Mouse (Mus musculus): ENCODE data around the gene Tecta. TPM values are rescaled to one million over a fixed set of nuclear protein-coding genes. Genes with fewer than 3 reads are reported as not detected.

The Tecta gene
- polyA plus RNA-seq, 1 experiment from 2014 or later = 0.26 TPM

DNA sequence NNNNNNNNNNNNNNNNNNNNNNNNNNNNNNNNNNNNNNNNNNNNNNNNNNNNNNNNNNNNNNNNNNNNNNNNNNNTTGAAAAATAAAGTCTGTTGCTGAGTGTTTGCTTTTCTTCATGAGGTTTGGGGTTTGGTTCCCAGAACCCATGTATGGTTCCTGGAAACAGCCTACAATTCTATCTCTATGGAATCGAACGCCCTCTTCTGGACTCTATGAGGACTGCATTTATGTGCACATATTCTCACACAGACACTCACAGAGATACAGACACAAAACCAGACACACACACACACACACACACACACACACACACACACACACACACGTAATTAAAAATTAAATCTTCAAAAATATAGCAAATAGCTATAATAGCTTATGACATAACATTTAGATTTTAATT is 88.4 kb downstream of the Tecta start:
- 93% methylated on average over 3 of the region's 3 CpGs for WGBS
- Histone ChIP-seq H3K9ac (replicated peaks; ENCODE audit: low read length) (no peak overlapping the region), H3K9me3 (ENCODE audit: control insufficient read depth, low read length) (no peaks in the 10 kb centered on the region), H3K27me3 (ENCODE audit: control insufficient read depth, insufficient read depth, low read length) (no peaks in the 10 kb centered on the region), H3K4me2 (ENCODE audit: low read length) (no peak overlapping the region), H3K36me3 (ENCODE audit: control insufficient read depth, insufficient read depth, low read length) (no peaks in the 10 kb centered on the region), H3K27ac (replicated peaks; ENCODE audit: low read depth, low read length) (no peak overlapping the region), H3K4me1 (ENCODE audit: control insufficient read depth, insufficient read depth, low read length) (no peaks in the 10 kb centered on the region), H3K4me3 (replicated peaks; ENCODE audit: low read depth, low read length) (no peak overlapping the region)
- ATAC-seq (ENCODE audit: low FRiP score, low TSS enrichment) (no peak), DNase-seq (no peak)

DNA sequence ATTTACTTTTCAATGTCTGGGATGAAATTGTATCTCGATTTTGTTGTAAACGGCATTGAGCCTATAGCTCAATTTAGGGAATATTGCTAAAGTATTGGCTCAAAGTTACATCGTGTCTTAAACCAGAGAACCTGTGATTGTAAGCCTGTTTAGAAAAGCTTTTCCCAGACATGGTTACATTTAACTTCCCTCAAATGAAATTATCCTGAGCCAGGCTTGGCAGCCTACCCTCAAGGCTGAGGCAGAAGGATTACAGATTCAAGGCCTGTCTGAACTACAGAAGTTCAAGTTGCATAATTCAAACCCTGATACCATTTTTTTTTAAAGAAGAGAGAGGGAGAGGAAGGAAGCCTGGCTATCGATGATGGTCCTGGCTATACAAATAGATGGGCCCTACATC is 95.8 kb downstream of the Tecta start:
- Histone ChIP-seq H3K4me3 (replicated peaks; ENCODE audit: low read depth, low read length) (no peak overlapping the region), H3K4me1 (ENCODE audit: control insufficient read depth, insufficient read depth, low read length) (no peaks in the 10 kb centered on the region), H3K36me3 (ENCODE audit: control insufficient read depth, insufficient read depth, low read length) (no peaks in the 10 kb centered on the region), H3K4me2 (ENCODE audit: low read length) (no peak overlapping the region), H3K9ac (replicated peaks; ENCODE audit: low read length) (no peak overlapping the region), H3K27me3 (ENCODE audit: control insufficient read depth, insufficient read depth, low read length) (no peaks in the 10 kb centered on the region), H3K27ac (replicated peaks; ENCODE audit: low read depth, low read length) (no peak overlapping the region), H3K9me3 (ENCODE audit: control insufficient read depth, low read length) (no peaks in the 10 kb centered on the region)
- DNase-seq (no peak), ATAC-seq (ENCODE audit: low FRiP score, low TSS enrichment) (no peak)
- 91% methylated on average over 4 of the region's 4 CpGs for WGBS

DNA sequence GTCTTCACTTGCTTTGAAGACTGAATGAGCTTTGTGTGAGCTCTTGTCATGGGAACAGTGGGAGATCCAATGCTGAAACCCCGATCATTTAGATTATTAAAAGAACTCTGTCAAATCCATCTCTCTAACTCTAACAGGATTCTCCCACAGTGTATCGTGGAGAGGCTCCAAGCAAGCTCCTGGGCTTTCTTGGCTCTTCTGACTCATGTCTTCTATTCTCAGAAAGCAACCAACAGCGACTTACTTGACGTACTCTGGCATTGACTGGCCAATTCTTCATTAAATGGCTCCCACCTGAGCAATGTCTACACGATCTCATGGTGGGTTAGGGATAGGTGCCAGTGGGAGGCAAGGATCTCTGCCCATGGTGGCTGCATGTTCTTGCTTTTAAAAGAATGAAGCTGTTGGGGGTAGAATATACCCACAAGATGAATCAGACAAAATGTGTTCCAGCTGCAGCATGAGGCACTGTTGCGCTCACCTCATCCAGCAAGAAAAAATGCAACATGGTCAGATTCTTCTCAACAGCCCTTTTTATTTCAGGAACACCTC is 98.6 kb downstream of the Tecta start:
- no peak overlapping the region for H3K4me3 ChIP-seq (replicated peaks; ENCODE audit: low read depth, low read length)
- no peaks in the 10 kb centered on the region for H3K36me3 ChIP-seq (ENCODE audit: control insufficient read depth, insufficient read depth, low read length)
- no peaks in the 10 kb centered on the region for H3K9me3 ChIP-seq (ENCODE audit: control insufficient read depth, low read length)
- no peak overlapping the region for H3K9ac ChIP-seq (replicated peaks; ENCODE audit: low read length)
- no peaks in the 10 kb centered on the region for H3K4me1 ChIP-seq (ENCODE audit: control insufficient read depth, insufficient read depth, low read length)
- H3K27me3 ChIP-seq (ENCODE audit: control insufficient read depth, insufficient read depth, low read length) = no peaks in the 10 kb centered on the region
- H3K4me2 ChIP-seq (ENCODE audit: low read length) = no peak overlapping the region
- 76% methylated on average over 6 of the region's 6 CpGs for WGBS
- ATAC-seq (ENCODE audit: low FRiP score, low TSS enrichment) (no peak), DNase-seq (no peak)
- H3K27ac ChIP-seq (replicated peaks; ENCODE audit: low read depth, low read length) = no peak overlapping the region

DNA sequence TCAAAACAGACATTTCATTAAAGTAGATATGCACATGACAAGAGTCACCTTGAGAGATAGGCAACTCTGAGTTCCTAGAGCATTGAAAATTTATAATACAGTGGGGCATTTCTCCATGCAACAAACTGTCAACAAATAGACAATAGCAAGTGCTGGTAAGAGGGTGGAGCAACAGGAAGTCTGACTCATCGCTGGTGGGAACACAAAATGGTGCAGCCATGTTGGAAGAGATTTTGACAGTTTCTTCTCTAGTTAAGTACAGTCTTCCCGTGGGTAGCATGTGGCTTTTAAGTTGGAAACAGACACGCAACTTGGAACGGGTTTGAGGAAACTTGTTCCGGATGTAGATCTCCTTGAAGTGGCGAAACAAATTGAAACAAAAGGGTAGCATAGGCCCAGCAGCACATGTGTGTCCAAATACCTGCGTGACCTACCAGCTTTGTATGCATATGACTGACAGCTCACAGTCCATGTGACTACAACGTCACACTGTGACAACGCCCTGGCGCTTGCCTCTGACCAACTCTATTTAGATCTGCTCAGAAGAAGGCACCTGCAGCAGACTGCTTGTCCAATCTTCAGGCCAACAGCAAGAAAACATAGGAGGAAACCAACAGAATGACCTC is 103.3 kb downstream of the Tecta start:
- no peak overlapping the region for H3K27ac ChIP-seq (replicated peaks; ENCODE audit: low read depth, low read length)
- H3K36me3 ChIP-seq (ENCODE audit: control insufficient read depth, insufficient read depth, low read length) = no peaks in the 10 kb centered on the region
- H3K9ac ChIP-seq (replicated peaks; ENCODE audit: low read length) = no peak overlapping the region
- H3K27me3 ChIP-seq (ENCODE audit: control insufficient read depth, insufficient read depth, low read length) = no peaks in the 10 kb centered on the region
- no peaks in the 10 kb centered on the region for H3K4me1 ChIP-seq (ENCODE audit: control insufficient read depth, insufficient read depth, low read length)
- no peak overlapping the region for H3K4me3 ChIP-seq (replicated peaks; ENCODE audit: low read depth, low read length)
- H3K9me3 ChIP-seq (ENCODE audit: control insufficient read depth, low read length) = no peaks in the 10 kb centered on the region
- no peak overlapping the region for H3K4me2 ChIP-seq (ENCODE audit: low read length)
- 93% methylated on average over 10 of the region's 10 CpGs for WGBS
- ATAC-seq (ENCODE audit: low FRiP score, low TSS enrichment) = no peak
- no peak for DNase-seq

DNA sequence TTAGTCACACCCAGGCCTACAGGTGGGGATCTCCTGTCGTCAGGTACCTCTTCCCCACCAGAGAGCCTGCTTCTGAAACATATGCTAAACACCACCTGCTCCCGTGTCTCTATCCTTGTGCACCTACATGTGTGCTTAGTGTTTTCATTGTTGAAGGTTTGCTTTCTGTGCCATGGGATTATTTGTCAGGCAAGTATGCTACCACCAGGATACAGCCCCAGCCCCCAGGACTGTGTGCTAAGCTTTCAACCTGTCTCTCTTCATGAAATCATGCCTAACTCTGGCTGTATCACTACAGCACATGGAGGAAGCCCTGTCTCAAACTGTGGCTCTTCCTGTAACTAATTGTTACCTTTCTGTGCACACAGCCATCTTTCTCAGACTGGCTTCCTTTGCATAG is 105.6 kb downstream of the Tecta start:
- H3K9ac ChIP-seq (replicated peaks; ENCODE audit: low read length) = no peak overlapping the region
- no peak overlapping the region for H3K4me2 ChIP-seq (ENCODE audit: low read length)
- H3K27me3 ChIP-seq (ENCODE audit: control insufficient read depth, insufficient read depth, low read length) = no peaks in the 10 kb centered on the region
- 75% methylated on average over 2 of the region's 2 CpGs for WGBS
- no peaks in the 10 kb centered on the region for H3K4me1 ChIP-seq (ENCODE audit: control insufficient read depth, insufficient read depth, low read length)
- ATAC-seq (ENCODE audit: low FRiP score, low TSS enrichment) (no peak), DNase-seq (no peak)
- H3K36me3 ChIP-seq (ENCODE audit: control insufficient read depth, insufficient read depth, low read length) = no peaks in the 10 kb centered on the region
- H3K4me3 ChIP-seq (replicated peaks; ENCODE audit: low read depth, low read length) = no peak overlapping the region
- no peak overlapping the region for H3K27ac ChIP-seq (replicated peaks; ENCODE audit: low read depth, low read length)
- no peaks in the 10 kb centered on the region for H3K9me3 ChIP-seq (ENCODE audit: control insufficient read depth, low read length)

DNA sequence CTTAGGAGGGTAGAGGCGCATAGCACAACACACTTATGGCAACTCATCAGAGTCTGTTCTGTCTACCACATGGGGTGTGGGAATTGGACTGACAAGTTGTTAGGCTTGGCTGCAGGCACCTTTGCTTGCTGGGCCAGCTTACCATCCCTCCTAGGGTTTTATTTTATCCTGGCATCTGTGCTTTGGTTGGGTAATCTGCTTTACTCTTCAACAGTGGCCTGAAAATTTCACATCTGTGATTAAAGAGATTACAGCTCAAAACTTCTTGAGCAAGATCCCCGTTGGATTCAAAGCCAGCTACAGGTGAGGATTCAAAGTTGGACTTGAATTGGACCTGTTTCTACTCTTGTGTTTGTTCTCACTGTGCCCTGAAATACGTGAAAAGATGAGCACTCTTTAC is 106.1 kb downstream of the Tecta start:
- Histone ChIP-seq H3K4me1 (ENCODE audit: control insufficient read depth, insufficient read depth, low read length) (no peaks in the 10 kb centered on the region), H3K27ac (replicated peaks; ENCODE audit: low read depth, low read length) (no peak overlapping the region)

DNA sequence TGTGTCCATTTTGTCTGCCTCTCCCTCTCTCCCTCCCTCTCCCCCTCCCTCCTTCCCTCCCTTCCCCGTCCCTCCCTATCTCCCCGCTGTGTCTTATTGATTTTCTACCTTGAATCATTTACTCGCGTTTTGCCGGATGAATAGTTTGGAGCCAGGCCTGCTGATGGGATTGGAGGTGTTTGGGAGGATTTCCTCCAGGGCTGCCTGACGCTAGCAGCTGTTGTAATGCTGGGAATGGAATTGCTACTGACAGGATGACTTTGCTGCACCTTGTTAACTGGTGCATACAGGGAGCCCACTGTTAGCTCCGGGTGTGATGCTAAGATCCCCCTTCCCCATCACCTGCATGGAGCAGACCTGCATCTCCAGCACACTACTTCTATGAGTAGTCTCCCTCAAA is 106.7 kb downstream of the Tecta start:
- ATAC-seq (ENCODE audit: low FRiP score, low TSS enrichment) (no peak), DNase-seq (peak; percentile 45)
- H3K4me3 ChIP-seq (replicated peaks; ENCODE audit: low read depth, low read length) = no peak overlapping the region
- H3K4me2 ChIP-seq (ENCODE audit: low read length) = no peak overlapping the region
- 27% methylated on average over 7 of the region's 7 CpGs for WGBS
- H3K27ac ChIP-seq (replicated peaks; ENCODE audit: low read depth, low read length) = no peak overlapping the region
- no peak overlapping the region for H3K9ac ChIP-seq (replicated peaks; ENCODE audit: low read length)
- no peaks in the 10 kb centered on the region for H3K27me3 ChIP-seq (ENCODE audit: control insufficient read depth, insufficient read depth, low read length)
- no peaks in the 10 kb centered on the region for H3K9me3 ChIP-seq (ENCODE audit: control insufficient read depth, low read length)
- H3K4me1 ChIP-seq (ENCODE audit: control insufficient read depth, insufficient read depth, low read length) = no peaks in the 10 kb centered on the region
- no peaks in the 10 kb centered on the region for H3K36me3 ChIP-seq (ENCODE audit: control insufficient read depth, insufficient read depth, low read length)

More for the DNA sequence above, 106.1 kb downstream of the Tecta start:
- Histone ChIP-seq H3K9ac (replicated peaks; ENCODE audit: low read length) (no peak overlapping the region), H3K4me3 (replicated peaks; ENCODE audit: low read depth, low read length) (no peak overlapping the region), H3K27me3 (ENCODE audit: control insufficient read depth, insufficient read depth, low read length) (no peaks in the 10 kb centered on the region), H3K9me3 (ENCODE audit: control insufficient read depth, low read length) (no peaks in the 10 kb centered on the region), H3K4me2 (ENCODE audit: low read length) (no peak overlapping the region), H3K36me3 (ENCODE audit: control insufficient read depth, insufficient read depth, low read length) (no peaks in the 10 kb centered on the region)
- ATAC-seq (ENCODE audit: low FRiP score, low TSS enrichment) (no peak), DNase-seq (no peak)
- 76% methylated on average over 3 of the region's 3 CpGs for WGBS

DNA sequence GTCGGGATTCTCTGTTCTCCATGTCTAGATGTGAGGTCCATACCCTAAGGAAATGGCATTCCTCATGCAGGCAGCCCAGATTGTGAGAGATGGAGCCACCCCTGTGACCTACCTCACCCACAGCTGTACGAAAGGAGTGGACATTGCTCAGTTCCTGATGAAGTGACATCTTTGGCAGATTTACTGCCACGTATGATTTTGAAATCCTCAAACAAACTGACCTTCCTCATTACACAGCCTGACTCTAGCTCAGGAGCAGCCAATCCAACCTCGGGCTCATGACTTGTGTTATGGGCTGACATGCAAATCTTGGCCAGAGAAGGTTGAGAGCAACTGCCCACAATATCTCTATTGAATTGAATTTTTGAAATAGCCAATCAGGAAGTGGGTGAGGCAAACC is 120.1 kb downstream of the Tecta start:
- no peak overlapping the region for H3K4me3 ChIP-seq (replicated peaks; ENCODE audit: low read depth, low read length)
- H3K4me2 ChIP-seq (ENCODE audit: low read length) = no peak overlapping the region
- WGBS = 79% methylated on average over 4 of the region's 4 CpGs
- H3K9me3 ChIP-seq (ENCODE audit: control insufficient read depth, low read length) = no peaks in the 10 kb centered on the region
- H3K9ac ChIP-seq (replicated peaks; ENCODE audit: low read length) = no peak overlapping the region
- no peaks in the 10 kb centered on the region for H3K27me3 ChIP-seq (ENCODE audit: control insufficient read depth, insufficient read depth, low read length)
- no peaks in the 10 kb centered on the region for H3K36me3 ChIP-seq (ENCODE audit: control insufficient read depth, insufficient read depth, low read length)
- no peak overlapping the region for H3K27ac ChIP-seq (replicated peaks; ENCODE audit: low read depth, low read length)
- ATAC-seq (ENCODE audit: low FRiP score, low TSS enrichment) = no peak
- H3K4me1 ChIP-seq (ENCODE audit: control insufficient read depth, insufficient read depth, low read length) = no peaks in the 10 kb centered on the region
- DNase-seq = no peak

All from midbrain, embryonic 14.5 days (tissue).